Mouse (Mus musculus): Measurements from ENCODE around the gene Tmem109. TPM values are rescaled to one million over a fixed set of nuclear protein-coding genes. Genes with fewer than 3 reads are reported as not detected.

Tmem109 gene
- polyA plus RNA-seq, 1 experiment from 2014 or later: 50.7 TPM

DNA sequence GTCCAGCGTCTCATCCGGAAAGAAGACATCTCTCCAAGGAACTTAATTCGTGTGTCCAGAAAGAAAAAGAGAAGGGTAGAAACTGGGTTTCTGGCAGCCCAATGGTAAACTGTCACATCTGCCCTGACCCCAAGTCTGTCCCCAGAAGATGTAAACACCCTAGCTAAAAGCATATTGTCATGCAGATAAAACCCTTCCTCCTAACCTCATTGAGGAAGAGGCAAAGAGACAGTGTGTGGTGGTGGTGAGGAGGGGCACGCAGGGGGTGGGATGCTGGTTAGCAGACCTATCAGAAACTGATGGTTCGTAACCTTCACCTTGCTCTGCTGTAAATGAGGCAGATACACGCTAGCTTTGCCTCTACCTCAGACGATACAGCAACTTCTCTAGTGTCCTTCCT, 60.5 kb downstream of the Tmem109 start:
- no peak overlapping the region for H3K9ac ChIP-seq (ENCODE audit: low read depth, low read length)
- ATAC-seq: no peak
- H3K4me1 ChIP-seq (ENCODE audit: control insufficient read depth, insufficient read depth, low read depth, low read length): no peaks in the 10 kb centered on the region
- H3K36me3 ChIP-seq (ENCODE audit: control insufficient read depth, insufficient read depth, low read length): no peaks in the 10 kb centered on the region
- no peak overlapping the region for H3K4me3 ChIP-seq (ENCODE audit: low read length)
- no peak overlapping the region for H3K4me2 ChIP-seq (ENCODE audit: low read length)
- no peaks in the 10 kb centered on the region for H3K27me3 ChIP-seq (replicated peaks; ENCODE audit: control insufficient read depth, insufficient read depth, low read length)
- H3K27ac ChIP-seq (ENCODE audit: low read depth, low read length): no peak overlapping the region
- H3K9me3 ChIP-seq (ENCODE audit: control insufficient read depth, low read length): no peaks in the 10 kb centered on the region
- 52% methylated on average over 7 of the region's 7 CpGs for WGBS

Other genes starting within 250 kb of the Tmem109 start
- gene Vwce, start 247.8 kb downstream of the Tmem109 start, polyA plus RNA-seq (2015; fragmentation: Nextera tagmentation; extraction: Ambion mirVana): 1.2 and 1.5 TPM in 2 replicates
- gene Pga5, start 203.9 kb downstream of the Tmem109 start, polyA plus RNA-seq (2015; fragmentation: Nextera tagmentation; extraction: Ambion mirVana): not detected in 2 replicates
- 27.7 and 35.0 TPM in 2 replicates for gene Vps37c, start 193.3 kb downstream of the Tmem109 start, polyA plus RNA-seq (2015; fragmentation: Nextera tagmentation; extraction: Ambion mirVana)
- 0.09 and 0.28 TPM in 2 replicates for gene Cd5, start 143.0 kb downstream of the Tmem109 start, polyA plus RNA-seq (2015; fragmentation: Nextera tagmentation; extraction: Ambion mirVana)
- not detected in 2 replicates for gene Cd6, start 51.9 kb downstream of the Tmem109 start, polyA plus RNA-seq (2015; fragmentation: Nextera tagmentation; extraction: Ambion mirVana)
- gene Slc15a3, start 42.3 kb downstream of the Tmem109 start, polyA plus RNA-seq (2015; fragmentation: Nextera tagmentation; extraction: Ambion mirVana): 0.20 and 0.33 TPM in 2 replicates
- gene Tmem132a, start 12.1 kb downstream of the Tmem109 start, polyA plus RNA-seq (2015; fragmentation: Nextera tagmentation; extraction: Ambion mirVana): 180 and 196 TPM in 2 replicates
- gene Prpf19, start 13.2 kb upstream of the Tmem109 start, polyA plus RNA-seq (2015; fragmentation: Nextera tagmentation; extraction: Ambion mirVana): 35.0 and 39.1 TPM in 2 replicates
- 0.79 and 0.94 TPM in 2 replicates for gene Zp1, start 38.6 kb upstream of the Tmem109 start, polyA plus RNA-seq (2015; fragmentation: Nextera tagmentation; extraction: Ambion mirVana)
- gene Ptgdr2, start 55.2 kb upstream of the Tmem109 start, polyA plus RNA-seq (2015; fragmentation: Nextera tagmentation; extraction: Ambion mirVana): 0.19 and 0.20 TPM in 2 replicates
- gene Ccdc86, start 67.3 kb upstream of the Tmem109 start, polyA plus RNA-seq (2015; fragmentation: Nextera tagmentation; extraction: Ambion mirVana): 12.9 and 14.8 TPM in 2 replicates
- not detected in 2 replicates for gene Ms4a10, start 92.7 kb upstream of the Tmem109 start, polyA plus RNA-seq (2015; fragmentation: Nextera tagmentation; extraction: Ambion mirVana)
- not detected in 2 replicates for gene Ms4a15, start 111.2 kb upstream of the Tmem109 start, polyA plus RNA-seq (2015; fragmentation: Nextera tagmentation; extraction: Ambion mirVana)
- gene Ms4a18, start 136.0 kb upstream of the Tmem109 start, polyA plus RNA-seq (2015; fragmentation: Nextera tagmentation; extraction: Ambion mirVana): not detected in 2 replicates
- gene Ms4a8a, start 199.1 kb upstream of the Tmem109 start, polyA plus RNA-seq (2015; fragmentation: Nextera tagmentation; extraction: Ambion mirVana): not detected in 2 replicates
- not detected in 2 replicates for gene 1700017D01Rik, start 248.9 kb upstream of the Tmem109 start, polyA plus RNA-seq (2015; fragmentation: Nextera tagmentation; extraction: Ambion mirVana)